Mouse (Mus musculus) stomach, adult 2 months (tissue): ENCODE results near the gene Hexdc. TPM values are rescaled to one million over a fixed set of nuclear protein-coding genes. Genes with fewer than 3 reads are reported as not detected.

Experiments
- polyA plus RNA-seq: library from polyadenylated mRNA; depleted of rRNA; stranded (reverse); fragments of >200 nt; gene quantifications from 2 replicates; pipeline ENCODE4 v1.2.3, GENCODE M21; 2012; rRNA removed

The Hexdc gene
- polyA plus RNA-seq, result 8.6 and 10.0 TPM in 2 replicates

DNA sequence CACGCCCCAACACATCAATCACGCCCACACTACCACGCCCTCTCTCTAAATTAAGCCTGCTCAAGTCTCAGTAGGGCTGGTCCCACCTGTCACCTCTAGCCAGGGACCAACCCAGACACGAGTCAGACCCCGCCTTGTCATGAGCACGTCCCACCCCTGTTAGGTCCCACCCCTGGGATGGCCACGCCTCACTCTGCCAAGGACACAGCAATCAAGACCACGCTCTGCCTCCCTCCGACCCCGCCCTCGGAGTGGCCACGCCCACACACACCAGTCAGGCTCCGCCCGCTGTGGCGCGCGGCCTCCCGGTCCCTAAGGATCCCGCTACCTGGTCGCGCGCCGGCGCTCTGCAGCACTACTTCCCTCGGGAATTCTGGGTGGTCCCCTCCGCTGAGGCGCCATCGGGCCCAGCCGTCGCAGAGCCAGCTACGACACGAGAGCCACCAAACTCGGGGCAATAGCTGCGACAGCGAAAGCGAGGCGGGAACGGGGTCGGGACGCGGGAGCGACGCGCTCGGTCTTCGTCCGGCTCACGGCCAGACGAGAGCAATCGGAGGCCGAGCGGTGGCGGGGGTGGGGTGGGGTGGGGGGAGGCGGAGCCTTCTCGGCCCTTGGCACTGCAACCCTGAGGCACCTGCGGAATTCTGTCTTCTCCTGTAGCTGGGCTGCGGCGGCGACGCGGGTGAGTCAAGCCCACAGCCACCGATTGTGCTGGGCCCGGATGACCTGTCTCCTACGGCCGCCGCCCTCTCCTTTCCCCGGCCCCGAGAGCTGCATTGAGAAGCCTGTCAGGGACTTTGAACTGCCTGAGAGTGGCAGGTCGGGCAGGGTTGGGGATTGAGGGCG is at the start of gene Hexdc, which contains the start of gene Ogfod3:
Gene Hexdc (plus strand): TSS at position 273 of the 846 bp plus-strand sequence.
Gene Ogfod3 (minus strand): TSS at position 551 of the 846 bp plus-strand sequence.

DNA sequence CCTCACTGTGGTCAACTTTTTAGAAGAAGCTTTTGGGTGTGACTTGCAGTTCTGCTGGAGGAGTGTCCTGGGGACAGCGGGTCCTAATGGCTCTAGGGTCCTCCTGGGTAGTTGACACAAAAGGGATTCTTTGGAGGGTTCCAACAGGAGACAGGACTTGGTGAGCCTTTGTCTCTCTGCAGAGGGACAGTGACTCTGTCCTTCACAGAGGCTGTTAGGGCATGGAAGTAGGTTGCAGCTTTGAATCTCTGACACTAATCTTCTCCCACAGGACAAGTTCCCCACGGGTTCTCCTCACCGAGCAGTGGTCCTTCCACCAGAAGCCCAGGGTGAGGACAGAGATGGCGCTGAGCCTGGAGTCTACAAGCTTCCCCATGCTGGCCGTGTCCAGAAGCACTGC is 44.3 kb upstream of the Hexdc start, which contains the start of gene Uts2r:
Gene Uts2r (plus strand): TSS at position 301 of the 400 bp plus-strand sequence.

DNA sequence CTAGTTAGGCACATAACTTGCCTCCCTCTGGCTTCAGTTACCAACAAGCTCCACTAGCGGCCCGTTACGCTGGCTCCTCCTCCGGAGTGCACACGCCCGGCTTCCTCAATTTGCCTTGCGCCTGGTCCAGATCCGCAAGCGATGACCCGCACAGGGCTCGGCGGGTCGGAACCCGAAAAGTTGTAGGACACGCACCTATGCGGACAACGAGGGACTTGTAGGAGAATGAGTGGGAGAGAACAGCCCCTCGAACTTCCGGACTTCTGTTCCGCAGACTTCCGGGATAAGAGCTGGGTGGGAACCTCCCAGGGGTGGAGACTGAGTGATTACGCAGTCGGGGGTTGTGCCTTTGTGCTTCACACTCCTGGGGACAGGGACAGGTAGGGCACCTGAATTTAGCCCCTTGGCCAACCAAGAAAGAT is 24.8 kb downstream of the Hexdc start, which contains the start of gene Cybc1:
Gene Cybc1 (minus strand): TSS at position 305 of the 422 bp plus-strand sequence.

DNA sequence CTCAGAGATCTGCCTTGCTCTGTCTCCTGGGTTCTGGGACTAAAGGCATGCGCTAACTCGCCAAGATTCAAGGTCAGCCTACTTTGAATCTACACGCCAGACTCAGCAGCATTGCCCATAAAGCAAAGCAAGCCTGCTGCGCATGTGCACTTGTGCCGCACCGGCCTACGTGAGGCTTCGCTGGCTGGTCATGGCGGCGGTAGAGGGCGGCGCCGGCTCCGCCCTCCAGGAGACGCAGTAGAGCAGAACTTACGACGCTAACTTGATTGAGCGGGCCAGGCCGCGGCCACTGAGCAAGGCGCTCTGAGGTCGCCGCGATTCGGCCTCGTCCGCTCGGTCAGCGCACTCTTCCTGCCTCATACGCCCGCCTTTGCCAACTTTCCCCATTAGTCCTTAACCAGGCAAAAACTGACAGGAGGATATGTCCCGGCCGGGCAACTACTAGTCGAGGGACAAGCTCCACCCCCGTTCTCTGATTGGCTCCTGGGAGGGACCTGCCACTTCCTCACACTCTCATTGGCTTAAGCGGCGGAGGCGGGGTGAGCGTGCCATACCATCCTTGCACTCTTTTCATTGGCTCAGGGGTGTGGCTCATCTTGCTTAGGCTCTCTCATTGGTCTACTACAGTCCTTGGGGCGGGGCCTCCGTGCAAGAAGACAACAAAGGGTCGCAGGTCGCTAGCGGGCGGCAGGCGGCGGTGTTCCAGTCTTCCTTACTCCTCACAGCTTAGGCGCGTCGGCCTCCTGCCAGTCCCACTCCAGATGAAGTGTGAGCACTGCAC is 32.5 kb downstream of the Hexdc start, which contains the start of gene Narf:
Gene Narf (plus strand): TSS at position 690 of the 781 bp plus-strand sequence.

DNA sequence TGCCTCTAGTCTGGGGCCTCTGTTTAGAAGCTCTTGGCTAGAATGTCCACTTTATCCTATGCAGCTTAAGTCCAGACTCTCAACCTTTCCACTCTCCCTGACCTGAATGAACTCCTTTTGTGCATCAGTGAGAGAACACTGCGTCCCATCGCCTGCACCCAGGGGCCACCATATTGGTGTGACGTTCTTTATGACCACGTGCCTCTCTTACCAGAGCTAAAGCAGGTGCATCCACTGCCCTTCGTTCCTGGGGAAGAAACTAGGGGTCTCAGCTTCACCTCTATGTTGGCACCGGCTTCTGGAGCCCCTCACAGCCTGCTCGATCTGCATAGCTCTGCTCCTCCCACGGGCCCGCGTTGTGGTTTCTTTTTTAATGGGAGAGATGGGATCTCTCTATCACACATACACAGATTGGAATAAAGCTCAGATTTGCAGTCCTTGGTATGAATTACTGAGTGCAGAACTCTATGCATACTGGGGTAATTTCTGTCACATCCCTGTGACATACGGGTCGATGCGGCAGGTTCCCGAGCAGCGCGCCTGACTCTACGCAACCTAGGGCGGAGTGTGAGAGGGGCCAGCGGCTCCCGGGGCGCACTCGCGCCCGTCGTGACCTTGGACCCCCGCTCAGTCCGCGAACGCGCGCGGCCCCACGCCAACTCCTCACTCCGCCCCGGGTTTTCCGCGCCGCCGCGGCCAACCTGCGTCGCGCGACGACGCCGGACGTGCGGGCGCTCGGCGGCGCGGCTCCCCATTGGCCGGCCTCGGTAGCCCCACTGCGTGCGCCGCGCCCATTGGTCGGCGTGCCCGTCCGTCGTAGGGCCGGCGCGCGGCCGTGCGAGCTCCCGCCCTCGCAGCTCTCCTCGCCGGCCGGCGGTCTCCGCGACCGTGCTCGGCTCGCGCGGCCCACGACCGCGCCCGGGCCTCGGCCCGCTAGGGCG is 55.2 kb downstream of the Hexdc start, which contains the start of gene Foxk2:
Gene Foxk2 (plus strand): TSS at position 831 of the 941 bp plus-strand sequence.

Other genes starting within 250 kb of the Hexdc start
- 20.4 and 24.3 TPM in 2 replicates for gene Csnk1d, start 213.1 kb upstream of the Hexdc start, polyA plus RNA-seq
- gene Cd7, start 165.0 kb upstream of the Hexdc start, polyA plus RNA-seq, result 0.60 and 0.72 TPM in 2 replicates
- gene Sectm1b, start 140.9 kb upstream of the Hexdc start, polyA plus RNA-seq, result 21.4 and 32.9 TPM in 2 replicates
- gene Sectm1a, start 123.2 kb upstream of the Hexdc start, polyA plus RNA-seq, result 2.0 and 4.8 TPM in 2 replicates
- not detected in 2 replicates for gene Tex19.2, start 85.8 kb upstream of the Hexdc start, polyA plus RNA-seq
- gene Tex19.1, start 58.3 kb upstream of the Hexdc start, polyA plus RNA-seq, result 0.04 TPM in 1 of 2 replicates, not detected in the other
- not detected in 2 replicates for gene Uts2r, start 44.2 kb upstream of the Hexdc start, polyA plus RNA-seq
- 7.9 and 11.5 TPM in 2 replicates for gene Ogfod3, start 278 bp downstream of the Hexdc start, polyA plus RNA-seq
- 10.2 and 10.3 TPM in 2 replicates for gene Cybc1, start 24.9 kb downstream of the Hexdc start, polyA plus RNA-seq
- 12.5 and 16.9 TPM in 2 replicates for gene Narf, start 32.8 kb downstream of the Hexdc start, polyA plus RNA-seq
- gene Foxk2, start 55.6 kb downstream of the Hexdc start, polyA plus RNA-seq, result 17.9 and 23.9 TPM in 2 replicates
- gene Wdr45b, start 150.0 kb downstream of the Hexdc start, polyA plus RNA-seq, result 15.7 and 16.0 TPM in 2 replicates
- gene Rab40b, start 183.8 kb downstream of the Hexdc start, polyA plus RNA-seq, result 1.3 and 1.7 TPM in 2 replicates
- 0.73 and 1.9 TPM in 2 replicates for gene Fn3krp, start 217.0 kb downstream of the Hexdc start, polyA plus RNA-seq
- gene Fn3k, start 230.5 kb downstream of the Hexdc start, polyA plus RNA-seq, result 0.79 and 1.00 TPM in 2 replicates
- 20.4 and 30.0 TPM in 2 replicates for gene Tbcd, start 247.5 kb downstream of the Hexdc start, polyA plus RNA-seq